8 mouse cellular contexts compared by ENCODE assay signal in the genomic region with DNA sequence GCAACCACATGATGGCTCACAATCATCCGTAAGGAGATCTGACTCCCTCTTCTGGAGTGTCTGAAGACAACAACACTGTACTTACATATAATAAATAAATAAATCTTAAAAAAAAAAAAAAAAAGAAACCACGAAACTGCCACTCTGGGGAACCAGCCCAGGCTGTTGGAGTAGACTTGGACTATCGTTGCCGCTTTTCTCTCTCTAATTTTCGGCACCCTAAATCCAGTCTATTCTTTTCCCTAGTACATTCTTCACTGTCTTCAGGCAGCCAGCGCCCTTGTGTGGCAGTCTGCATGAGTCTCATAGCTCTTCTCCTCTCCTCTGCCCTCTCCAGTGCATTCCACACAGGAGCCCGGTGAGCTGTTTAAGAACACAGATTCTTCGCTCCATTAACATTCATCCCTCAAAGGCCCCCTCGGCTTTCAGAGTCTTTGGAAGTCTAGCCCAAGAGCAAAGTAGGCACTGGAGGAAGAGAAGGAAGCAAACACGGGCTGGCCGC. TPM values are rescaled to one million over a fixed set of nuclear protein-coding genes. Genes with fewer than 3 reads are reported as not detected.
DNase-seq lines count a peak whose midpoint lies in the region; ATAC-seq and TF ChIP-seq lines count a peak whose summit lies in the region.

No protein-coding gene starts in this region.

- no peaks in the 10 kb centered on the region for H3K9me3 ChIP-seq in lung, postnatal 0 days (ENCODE audit: low read length)
- H3K9me3 ChIP-seq in embryonic facial prominence, embryonic 14.5 days (ENCODE audit: control insufficient read depth, low read length) = no peaks in the 10 kb centered on the region
- H3K9me3 ChIP-seq in limb, embryonic 10.5 days (replicated peaks) = no peaks in the 10 kb centered on the region
- no peaks in the 10 kb centered on the region for H3K9me3 ChIP-seq in neural tube, embryonic 12.5 days

- no peaks in the 10 kb centered on the region for H3K27me3 ChIP-seq in lung, postnatal 0 days (replicated peaks; ENCODE audit: insufficient read depth, low read length)
- H3K27me3 ChIP-seq in embryonic facial prominence, embryonic 14.5 days (replicated peaks; ENCODE audit: control insufficient read depth, insufficient read depth, low read length) = no peaks in the 10 kb centered on the region
- no peaks in the 10 kb centered on the region for H3K27me3 ChIP-seq in limb, embryonic 10.5 days (ENCODE audit: low read depth, poor library complexity, severe bottlenecking)
- H3K27me3 ChIP-seq in neural tube, embryonic 12.5 days (replicated peaks) = no peaks in the 10 kb centered on the region

- TF ChIP-seq CTCF in lung, postnatal 0 days (IDR thresholded peaks at IDR 0.05) = peak; percentile 31; the same call in 1 of the 2 replicates

- H3K4me1 ChIP-seq in lung, postnatal 0 days (ENCODE audit: insufficient read depth, low read depth, low read length) = peaks cover 11% of the 10 kb centered on the region; the same call in 1 of the 2 replicates
- H3K4me1 ChIP-seq in embryonic facial prominence, embryonic 14.5 days (ENCODE audit: control insufficient read depth, insufficient read depth, low read length) = 0 out of 2 replicates have a peak, but pooled peaks cover 4% of the 10 kb centered on the region
- H3K4me1 ChIP-seq in limb, embryonic 10.5 days = peaks cover 20% of the 10 kb centered on the region
- H3K4me1 ChIP-seq in neural tube, embryonic 12.5 days = peaks cover 8% of the 10 kb centered on the region

- H3K36me3 ChIP-seq in lung, postnatal 0 days (ENCODE audit: insufficient read depth, low read length) = peaks cover 14% of the 10 kb centered on the region; the same call in 1 of the 2 replicates
- peaks cover 32% of the 10 kb centered on the region for H3K36me3 ChIP-seq in embryonic facial prominence, embryonic 14.5 days (ENCODE audit: control insufficient read depth, insufficient read depth, low read length)
- peaks cover 35% of the 10 kb centered on the region for H3K36me3 ChIP-seq in limb, embryonic 10.5 days
- H3K36me3 ChIP-seq in neural tube, embryonic 12.5 days = peaks cover 31% of the 10 kb centered on the region

- peak overlapping the region; percentile 95 for H3K27ac ChIP-seq in lung, postnatal 0 days (ENCODE audit: low read length)
- peak overlapping the region; percentile 93 for H3K27ac ChIP-seq in embryonic facial prominence, embryonic 14.5 days (replicated peaks; ENCODE audit: low read depth, low read length)
- peak overlapping the region; percentile 97 for H3K27ac ChIP-seq in limb, embryonic 10.5 days
- H3K27ac ChIP-seq in neural tube, embryonic 12.5 days = peak overlapping the region; percentile 93

- DNase-seq in lung, postnatal 0 days (ENCODE audit: low spot score) = peak; percentile 57
- DNase-seq in lung, postnatal 36 days = no peak
- DNase-seq in embryonic facial prominence, embryonic 14.5 days (ENCODE audit: low spot score) = no peak
- DNase-seq in limb, embryonic 10.5 days (ENCODE audit: low spot score) = no peak
- DNase-seq in right cerebral cortex, postnatal 36 days (ENCODE audit: low spot score in 2 of 2) = no peak
- DNase-seq in cerebellum, postnatal 10 days = no peak
- no peak for DNase-seq in adrenal gland, postnatal 25 days

- TF ChIP-seq EP300 in lung, postnatal 0 days (IDR thresholded peaks at IDR 0.05) = no peak

- peak overlapping the region; percentile 83 for H3K4me3 ChIP-seq in lung, postnatal 0 days (ENCODE audit: low read depth, low read length)
- H3K4me3 ChIP-seq in embryonic facial prominence, embryonic 14.5 days (ENCODE audit: low read depth, low read length) = peak overlapping the region; percentile 67
- H3K4me3 ChIP-seq in limb, embryonic 10.5 days = peak overlapping the region; percentile 89
- H3K4me3 ChIP-seq in neural tube, embryonic 12.5 days = peak overlapping the region; percentile 73

- peak overlapping the region; percentile 75 for H3K4me2 ChIP-seq in lung, postnatal 0 days (replicated peaks; ENCODE audit: low read depth, low read length)
- H3K4me2 ChIP-seq in embryonic facial prominence, embryonic 14.5 days (ENCODE audit: low read depth, low read length) = peak overlapping the region; percentile 72
- peak overlapping the region; percentile 77 for H3K4me2 ChIP-seq in neural tube, embryonic 12.5 days (replicated peaks)

- WGBS in lung, postnatal 0 days = 5% methylated on average over 11 of the region's 11 CpGs
- whole genome bisulfite sequencing in embryonic facial prominence, embryonic 14.5 days = 15% methylated on average over 11 of the region's 11 CpGs
- WGBS in limb, embryonic 10.5 days = 28% methylated on average over 11 of the region's 11 CpGs
- 16% methylated on average over 11 of the region's 11 CpGs for WGBS in neural tube, embryonic 12.5 days

- peak overlapping the region; percentile 56 for H3K9ac ChIP-seq in lung, postnatal 0 days (replicated peaks; ENCODE audit: low read depth)
- peak overlapping the region; percentile 66 for H3K9ac ChIP-seq in embryonic facial prominence, embryonic 14.5 days (ENCODE audit: low read depth, low read length)
- H3K9ac ChIP-seq in neural tube, embryonic 12.5 days = peak overlapping the region; percentile 52

- ATAC-seq in lung, postnatal 0 days = peak; percentile 60
- peak; percentile 66 for ATAC-seq in embryonic facial prominence, embryonic 14.5 days (ENCODE audit: low read depth)
- ATAC-seq in neural tube, embryonic 12.5 days (ENCODE audit: low FRiP score, low read depth) = peak; percentile 59

RNA-seq across cellular contexts. Expression of a gene that starts 0.5 kb away (rescaled TPM):
- 656 and 737 TPM in 2 replicates for polyA plus RNA-seq in lung, postnatal 0 days (2015; fragmentation: Nextera tagmentation; extraction: Ambion mirVana)
- polyA plus RNA-seq in embryonic facial prominence, embryonic 14.5 days (2014; fragmentation: Nextera tagmentation; extraction: Ambion mirVana) = 1,079 and 1,109 TPM in 2 replicates
- 1,033 and 1,267 TPM in 2 replicates for polyA plus RNA-seq in limb, embryonic 10.5 days (2016; fragmentation: Nextera tagmentation; extraction: Ambion mirVana)
- 698 and 706 TPM in 2 replicates for polyA plus RNA-seq in neural tube, embryonic 12.5 days (2016; fragmentation: Nextera tagmentation; extraction: Ambion mirVana)
- 413 and 509 TPM in 2 replicates for total RNA-seq in adrenal gland, postnatal 25 days (2021)

RNA-seq across cellular contexts. Expression of a gene that starts 9.3 kb away (rescaled TPM):
- polyA plus RNA-seq in lung, postnatal 0 days (2015; fragmentation: Nextera tagmentation; extraction: Ambion mirVana) = 8.5 and 12.5 TPM in 2 replicates
- polyA plus RNA-seq in embryonic facial prominence, embryonic 14.5 days (2014; fragmentation: Nextera tagmentation; extraction: Ambion mirVana) = 37.9 and 45.1 TPM in 2 replicates
- 49.4 and 52.8 TPM in 2 replicates for polyA plus RNA-seq in limb, embryonic 10.5 days (2016; fragmentation: Nextera tagmentation; extraction: Ambion mirVana)
- 31.0 and 32.7 TPM in 2 replicates for polyA plus RNA-seq in neural tube, embryonic 12.5 days (2016; fragmentation: Nextera tagmentation; extraction: Ambion mirVana)
- 17.0 and 20.6 TPM in 2 replicates for total RNA-seq in adrenal gland, postnatal 25 days (2021)

RNA-seq across cellular contexts. Expression of a gene that starts 18.5 kb away (rescaled TPM):
- polyA plus RNA-seq in lung, postnatal 0 days (2015; fragmentation: Nextera tagmentation; extraction: Ambion mirVana) = 31.1 and 36.8 TPM in 2 replicates
- 21.5 and 30.3 TPM in 2 replicates for polyA plus RNA-seq in embryonic facial prominence, embryonic 14.5 days (2014; fragmentation: Nextera tagmentation; extraction: Ambion mirVana)
- 5.9 and 7.6 TPM in 2 replicates for polyA plus RNA-seq in limb, embryonic 10.5 days (2016; fragmentation: Nextera tagmentation; extraction: Ambion mirVana)
- polyA plus RNA-seq in neural tube, embryonic 12.5 days (2016; fragmentation: Nextera tagmentation; extraction: Ambion mirVana) = 5.7 and 6.0 TPM in 2 replicates
- total RNA-seq in adrenal gland, postnatal 25 days (2021) = 38.0 and 53.8 TPM in 2 replicates

RNA-seq across cellular contexts. Expression of a gene that starts 18.7 kb away (rescaled TPM):
- polyA plus RNA-seq in lung, postnatal 0 days (2015; fragmentation: Nextera tagmentation; extraction: Ambion mirVana) = 21.7 and 26.9 TPM in 2 replicates
- polyA plus RNA-seq in embryonic facial prominence, embryonic 14.5 days (2014; fragmentation: Nextera tagmentation; extraction: Ambion mirVana) = 60.9 and 66.1 TPM in 2 replicates
- polyA plus RNA-seq in limb, embryonic 10.5 days (2016; fragmentation: Nextera tagmentation; extraction: Ambion mirVana) = 45.0 and 46.9 TPM in 2 replicates
- polyA plus RNA-seq in neural tube, embryonic 12.5 days (2016; fragmentation: Nextera tagmentation; extraction: Ambion mirVana) = 34.6 and 38.0 TPM in 2 replicates
- total RNA-seq in adrenal gland, postnatal 25 days (2021) = 21.7 and 23.1 TPM in 2 replicates

RNA-seq across cellular contexts. Expression of a gene that starts 24.3 kb away (rescaled TPM):
- 29.4 and 30.6 TPM in 2 replicates for polyA plus RNA-seq in lung, postnatal 0 days (2015; fragmentation: Nextera tagmentation; extraction: Ambion mirVana)
- polyA plus RNA-seq in embryonic facial prominence, embryonic 14.5 days (2014; fragmentation: Nextera tagmentation; extraction: Ambion mirVana) = 90.2 and 101 TPM in 2 replicates
- 275 and 316 TPM in 2 replicates for polyA plus RNA-seq in limb, embryonic 10.5 days (2016; fragmentation: Nextera tagmentation; extraction: Ambion mirVana)
- 358 and 362 TPM in 2 replicates for polyA plus RNA-seq in neural tube, embryonic 12.5 days (2016; fragmentation: Nextera tagmentation; extraction: Ambion mirVana)
- total RNA-seq in adrenal gland, postnatal 25 days (2021) = 26.8 and 29.9 TPM in 2 replicates
